Mouse (Mus musculus) bone marrow, adult 2 months (tissue): ENCODE data around the gene Rbm20. TPM values are rescaled to one million over a fixed set of nuclear protein-coding genes. Genes with fewer than 3 reads are reported as not detected.
A peak's percentile ranks its signal among the peaks of the same experiment; 100 is the strongest.

Experiments used
- H3K27ac ChIP-seq: fragments of 200-500 bp; 2 replicates; pipeline ENCODE4 v1.5.1; 2012; ENCODE audit warnings: low read depth, mild to moderate bottlenecking, control low read depth, inconsistent platforms, low read length; ENCODE audit not compliant: control insufficient read depth, poor library complexity, insufficient read depth
- H3K4me1 ChIP-seq: fragments of 200-500 bp; 2 replicates; pipeline ENCODE4 v1.6.1; 2011; ENCODE audit warnings: low read length; ENCODE audit not compliant: control insufficient read depth, insufficient read depth
- H3K4me3 ChIP-seq: fragments of 200-500 bp; replicated peaks from 2 replicates; pipeline ENCODE3; 2011; ENCODE audit warnings: mild to moderate bottlenecking, low read depth, low read length, control low read depth; ENCODE audit not compliant: control insufficient read depth
- CTCF ChIP-seq: fragments of 200-500 bp; IDR thresholded peaks from 2 replicates; pipeline ENCODE4 v1.5.1; 2011; ENCODE audit warnings: low read length, control low read depth; ENCODE audit not compliant: control insufficient read depth, insufficient read depth
- POLR2A ChIP-seq: fragments of 200-500 bp; IDR thresholded peaks from 2 replicates; pipeline ENCODE4 v1.6.1; 2011; ENCODE audit warnings: low read depth, mild to moderate bottlenecking, control low read depth, low read length, borderline replicate concordance; ENCODE audit not compliant: control insufficient read depth
- WGBS: fragments of 180-500 bp; shearing (Covaris S2); methylation state at CpG from one replicate; pipeline ENCODE4 v1.1.7; 2018; 5-methylcytosine and 5-hydroxymethylcytosine counted together
- polyA plus RNA-seq: library from polyadenylated mRNA; stranded (reverse); fragments of >200 nt; gene quantifications from 2 replicates; pipeline ENCODE4 v1.2.4, GENCODE M21; 2011; ENCODE audit warnings: low replicate concordance; ENCODE audit not compliant: missing spikeins, insufficient read depth, insufficient read length

Rbm20 gene
- polyA plus RNA-seq, 1 experiment, result not detected

GRCm38 (mm10) chr19:53889555-53889954, 212.4 kb downstream of the Rbm20 start:
- Histone ChIP-seq H3K4me1 (peaks cover 17% of the 10 kb centered on the region), H3K4me3 (no peak overlapping the region), H3K27ac (peak overlapping the region; percentile 34; the same call in 1 of the 2 replicates)
- no peak for TF ChIP-seq POLR2A
- TF ChIP-seq CTCF, result no peak
- WGBS, result 9% methylated on average over 5 of the region's 5 CpGs

- TF ChIP-seq CTCF (no peak), POLR2A (no peak)
- H3K27ac ChIP-seq, result peak overlapping the region; percentile 12
- no peak overlapping the region for H3K4me3 ChIP-seq
- peaks cover 17% of the 10 kb centered on the region for H3K4me1 ChIP-seq
- WGBS, result 57% methylated on average over 5 of the region's 5 CpGs
Observed at GRCm38 (mm10) chr19:53890274-53890673, 213.2 kb downstream of the Rbm20 start.

GRCm38 (mm10) chr19:53890781-53891251, 213.7 kb downstream of the Rbm20 start:
- WGBS, result 41% methylated on average over 5 of the region's 5 CpGs
- TF ChIP-seq CTCF (no peak), POLR2A (no peak)
- H3K27ac ChIP-seq, result peak overlapping the region; percentile 39
- peaks cover 17% of the 10 kb centered on the region for H3K4me1 ChIP-seq
- H3K4me3 ChIP-seq, result no peak overlapping the region

- WGBS, result 43% methylated on average over 2 of the region's 2 CpGs
- TF ChIP-seq CTCF, result no peak
- TF ChIP-seq POLR2A, result no peak
- no peak overlapping the region for H3K4me3 ChIP-seq
- H3K27ac ChIP-seq, result peak overlapping the region; percentile 65
- H3K4me1 ChIP-seq, result peaks cover 17% of the 10 kb centered on the region
Observed at GRCm38 (mm10) chr19:53891569-53891968, 214.5 kb downstream of the Rbm20 start.

GRCm38 (mm10) chr19:53892061-53892460, 215.0 kb downstream of the Rbm20 start, which contains the start of gene Pdcd4:
Pdcd4 (plus strand) TSS chr19:53892231.
- Histone ChIP-seq H3K4me3 (no peak within 1 kb of the TSS), H3K27ac (peak within 1 kb of the TSS; percentile 90), H3K4me1 (peaks cover 13% of the 10 kb centered on the region)
- WGBS, result 40% methylated on average over 3 of the region's 3 CpGs
- TF ChIP-seq POLR2A, result no peak
- TF ChIP-seq CTCF, result no peak

- peaks cover 8% of the 10 kb centered on the region for H3K4me1 ChIP-seq
- 11% methylated on average over 9 of the region's 9 CpGs for WGBS
- no peak for TF ChIP-seq POLR2A
- TF ChIP-seq CTCF, result no peak
- H3K4me3 ChIP-seq, result no peak overlapping the region
- H3K27ac ChIP-seq, result peak overlapping the region; percentile 90; the same call in 1 of the 2 replicates
Observed at GRCm38 (mm10) chr19:53892838-53893359, 215.8 kb downstream of the Rbm20 start.

- TF ChIP-seq CTCF (no peak), POLR2A (no peak)
- Histone ChIP-seq H3K27ac (peak overlapping the region; percentile 90), H3K4me1 (peaks cover 9% of the 10 kb centered on the region), H3K4me3 (no peak overlapping the region)
- WGBS, result 19% methylated on average over 3 of the region's 3 CpGs
Observed at GRCm38 (mm10) chr19:53893711-53894171, 216.6 kb downstream of the Rbm20 start.

GRCm38 (mm10) chr19:53894538-53895121, 217.5 kb downstream of the Rbm20 start:
- WGBS, result 32% methylated on average over 12 of the region's 12 CpGs
- peak overlapping the region; percentile 53; the same call in 1 of the 2 replicates for H3K27ac ChIP-seq
- no peak for TF ChIP-seq CTCF
- TF ChIP-seq POLR2A, result no peak
- peaks cover 8% of the 10 kb centered on the region for H3K4me1 ChIP-seq
- no peak overlapping the region for H3K4me3 ChIP-seq
